Mouse (Mus musculus) MN1 (cell line): ENCODE results near the gene Ctps2.

Experiments used
- DNase-seq: peaks from one replicate; pipeline ENCODE4 v3.0.0-alpha.2; 2016; ENCODE audit warnings: low spot score

The Ctps2 gene

GRCm38 (mm10) chrX:162900938-162901337, at the start of gene Ctps2:
Gene Ctps2 (plus strand): TSS chrX:162901238.
- DNase-seq: no peak

DNA sequence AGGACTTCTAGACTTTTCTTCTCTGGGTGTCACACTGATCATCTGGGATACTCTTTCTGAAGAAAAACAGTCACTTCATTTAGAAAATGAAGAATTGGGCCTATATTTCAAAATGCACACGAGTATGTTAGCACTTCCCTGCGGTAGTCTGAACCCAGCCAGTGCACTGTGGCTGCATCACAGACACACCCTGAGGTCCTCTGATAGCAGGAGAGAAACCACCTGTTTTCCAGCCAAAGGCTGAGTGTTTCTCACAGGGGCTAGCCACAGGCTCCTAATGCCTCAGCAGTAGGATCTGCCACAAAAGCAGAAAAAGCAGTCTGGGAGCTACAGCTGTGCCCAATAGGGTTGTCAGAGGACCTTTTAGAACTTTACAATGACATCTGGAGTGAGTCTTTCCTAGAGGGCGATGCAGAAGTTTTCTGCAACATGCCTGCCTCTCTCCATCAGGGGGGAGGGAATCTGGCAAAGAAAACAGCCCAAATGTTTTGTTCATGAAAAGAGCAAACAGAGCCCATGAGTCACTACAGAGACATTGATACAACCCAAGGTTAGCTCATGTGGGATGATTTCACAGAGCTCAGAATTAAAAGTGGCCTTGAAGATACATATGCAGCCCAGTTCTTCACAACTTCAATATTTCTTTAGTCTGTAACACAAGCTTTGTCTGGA, 32.6 kb upstream of the Ctps2 start:
- DNase-seq: no peak

- peak; percentile 26 for DNase-seq
Observed at GRCm38 (mm10) chrX:162871734-162872517, 29.1 kb upstream of the Ctps2 start.

DNA sequence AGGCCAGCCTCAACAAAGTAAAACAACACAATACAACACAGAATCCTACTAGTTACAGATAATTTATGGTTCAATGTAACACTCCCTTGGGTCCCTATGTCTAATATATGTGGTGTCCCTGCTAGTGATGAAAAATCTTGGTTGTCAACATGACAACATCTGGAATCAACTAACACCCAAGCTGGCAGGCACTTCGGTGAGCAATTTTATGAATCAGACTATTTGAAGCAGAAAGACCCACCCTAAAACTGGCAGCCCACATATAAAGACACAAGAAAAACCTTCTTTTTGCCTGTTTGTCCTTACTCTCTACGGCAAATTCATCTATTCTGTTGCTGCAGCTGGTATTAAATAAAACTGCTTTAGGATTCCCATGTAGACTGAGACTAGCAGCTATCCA, 27.3 kb upstream of the Ctps2 start:
- DNase-seq: no peak

DNA sequence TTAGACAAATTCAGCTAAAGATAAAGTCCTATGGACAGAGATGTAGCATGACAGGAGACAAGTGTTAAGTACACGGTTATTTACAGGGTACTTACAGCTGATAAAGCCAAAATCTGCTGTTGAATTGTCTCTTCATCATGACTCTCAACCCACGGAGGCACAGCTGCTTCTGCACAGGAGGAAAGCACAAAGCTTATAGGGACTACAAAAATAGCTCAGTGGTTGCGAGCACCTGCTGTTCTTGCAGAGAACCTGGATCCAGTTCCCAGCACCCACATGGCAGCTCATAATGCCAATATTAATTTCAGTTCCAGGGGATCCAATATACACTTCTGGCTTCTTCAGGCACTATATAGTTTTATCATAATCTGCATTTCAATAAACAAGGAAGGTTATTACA, 22.8 kb upstream of the Ctps2 start:
- DNase-seq: no peak

DNA sequence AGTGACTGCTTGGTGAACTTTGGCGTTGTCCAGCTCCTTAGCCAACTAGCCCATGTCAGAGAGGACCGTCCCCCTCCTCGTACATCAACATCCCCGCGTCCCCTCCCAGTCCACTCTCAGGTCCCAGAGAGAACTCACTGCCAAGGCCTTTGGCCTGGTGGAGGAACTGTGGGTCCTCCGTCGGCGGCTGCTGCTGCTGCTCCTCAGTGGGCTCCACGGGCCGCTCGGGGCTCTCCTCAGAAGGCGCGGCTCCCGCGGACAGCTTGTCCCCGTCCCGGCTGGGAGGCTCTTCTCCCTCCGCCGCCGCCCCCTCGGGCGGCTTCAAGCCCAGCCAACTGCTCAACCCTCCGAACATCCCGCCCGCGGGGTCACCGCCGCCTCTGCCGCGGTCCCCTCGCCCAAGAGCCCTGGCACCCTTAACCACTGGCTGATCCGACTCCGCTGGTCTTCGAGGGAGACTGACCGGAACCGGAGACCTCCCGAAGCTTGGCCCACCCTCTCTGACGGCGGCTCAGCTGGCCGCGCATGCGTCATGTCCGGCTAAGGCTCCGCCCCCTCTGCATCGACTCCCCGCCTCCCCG, 13.0 kb upstream of the Ctps2 start, which contains the start of gene Syap1:
Gene Syap1 (minus strand): TSS at position 517 of the 581 bp plus-strand sequence.
- peak; percentile 83 for DNase-seq

DNA sequence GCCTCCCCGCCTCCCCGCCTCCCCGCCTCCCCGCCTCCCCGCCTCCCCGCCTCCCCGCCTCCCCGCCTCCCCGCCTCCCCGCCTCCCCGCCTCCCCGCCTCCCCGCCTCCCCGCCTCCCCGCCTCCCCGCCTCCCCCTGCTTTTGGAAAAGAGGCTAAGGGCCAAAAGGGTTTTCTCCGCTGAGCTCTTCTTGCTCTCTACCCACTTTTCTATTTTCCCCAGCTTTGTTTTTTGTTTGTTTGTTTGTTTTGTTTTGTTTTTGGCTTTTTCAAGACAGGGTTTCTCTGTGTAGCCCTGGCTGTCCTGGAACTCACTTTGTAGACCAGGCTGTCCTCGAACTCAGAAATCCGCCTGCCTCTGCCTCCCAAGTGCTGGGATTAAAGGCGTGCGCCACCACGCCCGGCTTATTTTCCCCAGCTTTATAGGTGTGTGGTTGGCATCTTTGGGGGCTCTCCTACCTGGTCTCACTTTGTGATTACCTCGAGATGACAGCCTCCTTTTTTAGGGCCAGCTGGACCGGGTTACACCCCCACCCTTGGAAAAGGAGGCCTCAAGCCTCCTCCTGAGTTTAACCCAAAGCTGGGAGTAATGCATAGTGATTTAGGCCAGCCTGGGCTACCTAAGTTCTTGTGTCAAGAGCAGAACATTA, 12.3 kb upstream of the Ctps2 start:
- DNase-seq: peak; percentile 27

DNA sequence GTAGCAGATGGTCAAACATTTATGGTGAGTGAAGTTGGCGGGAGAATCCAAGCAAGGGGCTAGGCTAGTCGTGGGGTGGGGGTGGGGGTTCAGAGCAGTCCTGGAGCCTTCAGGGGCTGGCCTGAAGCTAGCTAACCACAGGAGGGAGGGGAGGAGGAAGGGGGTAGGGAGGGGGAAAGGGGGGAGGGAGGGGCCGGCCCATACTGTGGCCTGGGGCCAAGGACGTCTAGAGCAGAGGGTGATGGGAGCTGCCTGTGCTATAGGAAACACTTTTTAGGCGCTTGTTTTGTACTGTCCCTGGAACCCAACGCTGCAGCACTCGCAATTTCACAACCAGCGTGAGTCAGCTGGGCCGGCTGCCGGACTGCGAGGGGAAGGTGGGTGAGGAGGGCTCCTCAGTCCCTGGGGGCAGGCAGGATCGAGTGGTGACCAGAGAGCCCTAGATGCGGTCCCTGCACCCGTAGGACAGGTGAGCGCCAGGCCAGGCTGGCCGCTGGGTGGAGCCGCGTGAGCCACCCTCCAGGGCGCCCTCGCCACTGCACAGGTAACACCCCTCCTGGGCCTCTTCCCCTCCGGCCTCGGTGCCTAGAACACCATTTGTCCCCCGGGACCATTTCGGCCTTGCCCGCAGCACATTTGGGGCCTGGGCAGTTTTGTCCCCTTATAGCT, 467 bp downstream of the Ctps2 start:
- peak; percentile 50 for DNase-seq

DNA sequence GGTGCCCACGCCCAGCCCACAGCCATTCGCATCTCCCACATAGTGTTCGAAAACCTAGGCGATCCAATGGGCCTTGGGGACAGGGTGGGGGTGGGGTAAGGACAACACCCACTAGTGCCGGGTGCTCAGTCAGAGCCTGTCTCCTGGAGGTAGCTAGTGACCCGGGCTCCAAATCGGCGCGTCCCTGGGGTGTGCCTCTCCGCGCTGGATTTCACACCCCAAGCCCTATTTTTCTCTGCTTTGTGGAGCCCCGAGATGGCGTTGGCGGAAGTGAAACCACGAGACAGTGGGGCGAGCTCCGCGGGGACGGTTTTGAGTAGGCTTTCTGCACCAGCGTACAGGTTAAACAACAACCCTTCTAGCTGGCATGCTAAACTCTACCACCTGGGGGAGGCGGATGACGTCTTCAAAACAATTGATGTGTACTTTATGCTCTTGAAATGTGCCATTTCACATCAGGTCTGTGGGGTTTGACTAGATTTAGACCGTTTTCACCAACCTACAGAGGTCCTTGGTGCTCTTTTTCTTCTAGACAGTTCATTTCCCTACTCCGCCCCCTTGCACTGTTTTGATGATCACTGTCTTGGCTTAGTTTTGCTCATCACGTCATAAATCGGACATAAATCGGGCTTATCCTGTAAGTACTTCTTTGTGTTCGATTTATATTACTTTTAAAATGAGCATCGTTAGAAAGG, 1.1 kb downstream of the Ctps2 start:
- DNase-seq: peak; percentile 33

DNA sequence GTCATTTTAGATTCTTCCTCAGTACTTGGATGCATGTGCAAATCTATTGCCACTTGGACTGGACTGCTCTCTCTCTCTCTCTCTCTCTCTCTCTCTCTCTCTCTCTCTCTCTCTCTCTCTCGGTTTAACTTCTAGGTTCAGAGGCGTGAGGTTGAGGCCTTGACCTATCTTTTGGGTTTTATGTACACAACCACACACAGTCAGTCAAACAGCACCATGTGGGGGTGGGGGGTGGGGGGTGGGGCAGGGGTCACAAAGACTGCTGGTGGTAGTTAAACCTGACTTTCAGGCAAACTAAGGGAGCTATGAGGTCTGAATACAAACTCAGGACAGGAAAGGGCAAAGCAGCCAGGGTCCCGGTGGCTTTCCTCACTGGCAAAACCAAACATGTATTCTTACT, 6.5 kb downstream of the Ctps2 start:
- no peak for DNase-seq

- no peak for DNase-seq
Observed at GRCm38 (mm10) chrX:162913651-162914050, 12.6 kb downstream of the Ctps2 start.

DNA sequence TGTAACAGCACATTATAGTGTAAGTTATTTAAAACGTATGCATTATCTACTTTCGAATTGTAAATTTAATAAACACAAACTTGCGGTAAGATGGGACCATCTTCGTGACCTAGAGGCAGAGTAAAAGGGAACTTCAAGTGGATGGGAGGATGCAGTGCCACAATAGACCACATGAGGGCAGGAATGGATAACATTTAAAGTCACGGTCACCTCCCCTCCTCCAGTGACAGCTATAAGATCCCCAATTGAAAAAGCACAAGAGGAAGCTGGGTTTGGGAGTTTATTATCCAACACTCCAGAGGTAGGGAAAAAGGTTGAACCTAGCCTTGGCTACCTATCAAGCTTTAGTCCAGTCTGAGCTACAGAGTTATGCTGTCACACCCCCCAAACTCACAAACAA, 14.7 kb downstream of the Ctps2 start:
- peak; percentile 51 for DNase-seq

DNA sequence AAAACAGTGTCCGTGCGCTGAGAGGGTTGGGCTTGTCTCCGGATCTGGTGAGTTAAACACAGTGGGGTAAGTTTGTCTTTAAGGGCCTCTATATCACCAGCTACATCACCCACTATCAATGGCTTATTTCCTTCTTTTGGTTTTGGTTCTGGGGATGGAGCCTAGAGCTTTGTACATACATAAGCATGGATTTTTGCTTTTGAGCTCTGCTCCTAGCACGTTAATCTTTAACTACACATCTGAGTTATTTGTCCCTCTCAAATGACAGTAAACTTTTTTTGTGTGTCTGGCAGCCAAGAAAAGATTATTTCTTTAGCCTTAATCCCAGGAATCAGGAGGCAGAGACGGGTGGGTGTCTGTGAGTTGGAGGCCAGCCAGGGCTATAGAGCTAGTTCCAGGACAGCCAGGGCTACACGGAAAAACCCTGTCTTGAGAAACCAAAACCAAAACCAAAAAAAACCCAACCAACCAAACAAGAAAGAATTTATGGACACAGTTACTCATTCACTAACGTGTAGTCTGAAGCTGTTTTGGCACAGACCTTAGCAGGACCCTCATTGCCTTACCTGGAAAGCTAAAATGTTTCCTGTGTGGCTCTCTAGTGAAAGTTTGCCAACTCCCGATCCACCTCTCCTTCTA, 20.6 kb downstream of the Ctps2 start:
- no peak for DNase-seq

DNA sequence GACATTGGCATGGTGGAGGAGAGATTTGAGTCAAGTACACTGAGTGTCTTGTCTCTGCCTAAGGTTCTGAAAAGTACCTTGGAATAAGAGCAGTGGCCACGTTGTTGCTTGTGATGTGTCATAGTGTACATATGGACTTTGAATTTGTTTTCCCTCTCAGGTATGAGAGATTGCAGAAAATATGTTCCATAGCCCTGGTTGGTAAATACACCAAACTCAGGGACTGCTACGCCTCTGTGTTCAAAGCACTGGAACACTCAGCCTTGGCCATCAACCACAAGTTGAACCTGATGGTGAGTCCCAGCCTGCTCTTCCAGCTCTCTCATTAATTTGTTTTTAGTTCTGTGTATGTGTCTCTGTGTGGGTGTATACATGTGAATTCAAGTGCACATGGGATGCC, 30.4 kb downstream of the Ctps2 start:
- DNase-seq: no peak

DNA sequence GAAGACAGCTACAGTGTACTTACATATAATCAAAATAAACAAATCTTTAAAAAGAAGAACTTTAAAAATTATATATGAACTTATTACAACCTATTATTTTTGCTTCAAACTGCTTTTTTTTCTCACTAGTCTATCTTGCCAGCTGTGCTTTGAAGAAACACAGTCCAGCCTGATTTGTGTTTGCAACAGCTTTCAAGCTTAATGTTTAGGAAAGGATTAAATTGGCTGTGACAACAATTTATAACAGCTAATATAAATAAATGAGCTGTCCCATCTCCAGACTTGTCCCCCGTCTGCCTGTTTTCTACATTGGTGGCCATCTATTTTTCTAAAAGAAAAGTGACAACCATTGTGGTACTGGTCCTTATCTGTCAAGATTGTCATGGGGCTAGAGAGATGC, 41.0 kb downstream of the Ctps2 start:
- DNase-seq: no peak

GRCm38 (mm10) chrX:162949811-162950439, 48.9 kb downstream of the Ctps2 start:
- peak; percentile 51 for DNase-seq

GRCm38 (mm10) chrX:162957921-162958320, 56.9 kb downstream of the Ctps2 start:
- DNase-seq: no peak

DNA sequence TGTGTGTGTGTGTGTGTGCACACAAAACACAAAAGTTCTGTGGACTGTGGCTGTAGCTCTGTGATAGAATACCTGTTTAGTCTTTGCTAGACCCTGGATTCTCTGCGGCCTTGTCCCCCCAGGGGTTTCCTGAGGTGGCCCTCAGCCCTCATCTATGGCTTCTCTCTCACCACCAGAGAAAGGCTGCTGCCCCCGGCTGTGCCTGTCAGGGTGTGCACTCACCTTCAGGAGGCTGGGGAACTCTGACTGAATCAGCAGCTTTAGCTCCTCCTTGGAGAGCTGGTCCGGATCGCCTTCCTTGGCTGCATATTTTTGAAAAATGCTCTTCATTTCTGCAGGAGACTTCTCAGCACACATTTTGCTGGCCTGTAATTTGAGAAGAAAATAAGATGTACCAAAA, 62.8 kb downstream of the Ctps2 start:
- DNase-seq: no peak

GRCm38 (mm10) chrX:162964383-162964782, 63.3 kb downstream of the Ctps2 start, which contains the start of gene S100g:
Gene S100g (minus strand): TSS chrX:162964599.
- DNase-seq: no peak

DNA sequence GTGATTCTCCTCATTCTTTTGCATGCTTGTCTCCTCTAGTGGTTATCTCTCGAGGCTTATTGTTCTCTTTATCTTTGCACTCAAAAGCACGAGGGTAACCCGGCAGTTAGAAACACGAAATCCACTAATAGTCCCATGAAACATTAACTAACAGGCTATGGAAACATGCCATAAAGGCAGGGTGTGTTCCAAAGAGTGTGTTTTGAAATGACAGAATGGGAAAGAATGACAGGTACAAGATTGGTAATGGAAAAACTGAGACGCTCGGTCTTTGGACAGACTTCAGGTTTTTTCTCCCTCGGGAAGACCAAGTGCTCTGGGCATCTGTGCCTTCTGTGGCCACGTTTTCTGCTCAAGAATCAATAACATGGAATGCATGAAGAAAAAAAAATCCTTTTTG, 66.4 kb downstream of the Ctps2 start:
- no peak for DNase-seq
